Mouse (Mus musculus): ENCODE measurements around the gene Apol6. TPM values are rescaled to one million over a fixed set of nuclear protein-coding genes. Genes with fewer than 3 reads are reported as not detected.
"Not testable (repeated sequence)": the region's sequence is repeated elsewhere in the genome, so short reads cannot be mapped to it uniquely, and the experiment has no call there.

The Apol6 gene
- polyA plus RNA-seq, 2 experiments, result 0.25 to 0.40 TPM

DNA sequence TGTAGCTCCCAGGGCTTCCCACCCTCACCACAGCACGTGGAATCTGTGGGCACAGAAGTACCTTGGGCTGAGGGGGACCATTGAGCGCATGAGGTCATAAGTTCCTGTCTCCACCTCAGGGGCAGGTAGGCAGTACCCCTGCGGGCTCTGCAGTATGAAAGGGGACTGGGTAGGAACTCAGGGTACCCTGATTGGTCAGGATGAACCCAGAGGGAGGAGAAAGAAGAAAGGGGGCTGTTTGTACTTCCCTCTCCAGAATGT, 12.2 kb downstream of the Apol6 start:
- no peaks in the 10 kb centered on the region for H3K9me3 ChIP-seq (ENCODE audit: control insufficient read depth, low read length)
- no peak for TF ChIP-seq EP300 (IDR thresholded peaks at IDR 0.05; ENCODE audit: low read depth)
- no peak for TF ChIP-seq CTCF (IDR thresholded peaks at IDR 0.05; ENCODE audit: low read depth)
- DNase-seq (ENCODE audit: low read depth in 3 of 3, low spot score in 3 of 3) (no peak), ATAC-seq (ENCODE audit: insufficient read depth) (no peak)
- WGBS (ENCODE audit: insufficient replicate concordance), result 39% methylated on average over 3 of the region's 3 CpGs
- H3K9ac ChIP-seq (replicated peaks), result no peak overlapping the region
- H3K4me1 ChIP-seq (replicated peaks; ENCODE audit: control insufficient read depth in 2 of 2, insufficient read depth in 2 of 2, low read length in 1 of 2), result peaks cover 3 to 32% of the 10 kb centered on the region in 2 experiments; a peak in 2 of 4 replicates
- no peak overlapping the region for H3K4me3 ChIP-seq (ENCODE audit: insufficient read depth in 1 of 2, low read depth in 2 of 2, low read length in 2 of 2)
- no peak overlapping the region for H3K27ac ChIP-seq
- H3K36me3 ChIP-seq (replicated peaks; ENCODE audit: control insufficient read depth, insufficient read depth, low read depth), result no peaks in the 10 kb centered on the region
- no peak overlapping the region for H3K4me2 ChIP-seq (ENCODE audit: low read depth)
- no peaks in the 10 kb centered on the region for H3K27me3 ChIP-seq (ENCODE audit: control insufficient read depth, insufficient read depth, low read length)

DNA sequence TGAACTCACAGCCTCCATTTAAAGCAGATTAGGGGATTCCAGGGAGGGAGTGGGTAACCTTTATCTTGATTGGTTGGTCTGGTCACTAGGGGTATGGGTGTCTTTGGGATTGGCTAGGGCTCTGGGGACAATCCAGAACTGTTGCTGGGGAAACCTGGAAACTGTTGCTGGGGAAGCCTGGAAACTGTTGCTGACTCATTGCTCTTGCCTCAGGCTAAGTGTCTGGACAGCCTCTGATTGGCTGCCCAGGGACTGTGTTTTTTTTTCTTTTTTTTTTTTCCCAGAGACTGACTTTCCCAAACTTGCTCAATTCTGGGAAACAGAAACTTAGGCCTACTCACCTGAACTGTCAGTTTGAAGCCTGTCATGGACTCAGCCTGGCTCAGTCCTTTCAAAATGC, 14.0 kb downstream of the Apol6 start:
- Histone ChIP-seq H3K4me2 (ENCODE audit: low read depth) (no peak overlapping the region), H3K4me1 (replicated peaks; ENCODE audit: control insufficient read depth in 2 of 2, insufficient read depth in 2 of 2, low read length in 1 of 2) (peaks cover 0 to 22% of the 10 kb centered on the region in 2 experiments; a peak in 2 of 4 replicates), H3K9me3 (ENCODE audit: control insufficient read depth, low read length) (no peaks in the 10 kb centered on the region), H3K27ac (no peak overlapping the region), H3K4me3 (ENCODE audit: insufficient read depth in 1 of 2, low read depth in 2 of 2, low read length in 2 of 2) (no peak overlapping the region), H3K9ac (replicated peaks) (no peak overlapping the region), H3K27me3 (ENCODE audit: control insufficient read depth, insufficient read depth, low read length) (no peaks in the 10 kb centered on the region), H3K36me3 (replicated peaks; ENCODE audit: control insufficient read depth, insufficient read depth, low read depth) (no peaks in the 10 kb centered on the region)
- no peak for TF ChIP-seq CTCF (IDR thresholded peaks at IDR 0.05; ENCODE audit: low read depth)
- no peak for TF ChIP-seq EP300 (IDR thresholded peaks at IDR 0.05; ENCODE audit: low read depth)
- ATAC-seq (ENCODE audit: insufficient read depth) (no peak), DNase-seq (ENCODE audit: low read depth in 3 of 3, low spot score in 3 of 3) (peak in 2 of 3 experiments; percentile 13 to 26)

DNA sequence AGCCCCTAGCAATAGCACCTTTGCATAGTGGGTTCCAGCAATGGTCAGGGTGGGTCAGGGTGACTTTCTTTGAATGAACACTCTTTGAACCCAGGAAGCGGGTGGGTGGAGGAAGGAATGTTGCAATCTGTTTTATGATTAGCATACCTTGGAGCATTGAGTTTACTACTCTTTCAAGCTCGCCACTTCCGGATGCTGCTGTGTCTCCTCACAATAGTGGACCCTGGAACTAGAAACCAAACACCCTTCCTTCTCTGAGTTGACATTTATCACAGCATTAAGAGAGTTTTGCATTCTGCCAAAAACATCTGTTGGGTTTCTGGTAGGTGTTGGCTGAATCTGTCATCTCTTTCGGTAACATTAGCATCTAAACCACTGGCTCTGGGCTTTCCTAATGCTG, 14.9 kb downstream of the Apol6 start:
- not testable (repeated sequence) for H3K4me3 ChIP-seq (ENCODE audit: insufficient read depth in 1 of 2, low read depth in 2 of 2, low read length in 2 of 2); H3K9ac ChIP-seq (replicated peaks); H3K4me2 ChIP-seq (ENCODE audit: low read depth); H3K27me3 ChIP-seq (ENCODE audit: control insufficient read depth, insufficient read depth, low read length); H3K36me3 ChIP-seq (replicated peaks; ENCODE audit: control insufficient read depth, insufficient read depth, low read depth); DNase-seq (ENCODE audit: low read depth in 3 of 3, low spot score in 3 of 3); H3K27ac ChIP-seq; H3K9me3 ChIP-seq (ENCODE audit: control insufficient read depth, low read length); ATAC-seq (ENCODE audit: insufficient read depth)
- 64% methylated on average over 4 of the region's 4 CpGs for WGBS (ENCODE audit: insufficient replicate concordance)
- peaks cover 0 to 16% of the 10 kb centered on the region in 2 experiments; a peak in 2 of 4 replicates for H3K4me1 ChIP-seq (replicated peaks; ENCODE audit: control insufficient read depth in 2 of 2, insufficient read depth in 2 of 2, low read length in 1 of 2)

DNA sequence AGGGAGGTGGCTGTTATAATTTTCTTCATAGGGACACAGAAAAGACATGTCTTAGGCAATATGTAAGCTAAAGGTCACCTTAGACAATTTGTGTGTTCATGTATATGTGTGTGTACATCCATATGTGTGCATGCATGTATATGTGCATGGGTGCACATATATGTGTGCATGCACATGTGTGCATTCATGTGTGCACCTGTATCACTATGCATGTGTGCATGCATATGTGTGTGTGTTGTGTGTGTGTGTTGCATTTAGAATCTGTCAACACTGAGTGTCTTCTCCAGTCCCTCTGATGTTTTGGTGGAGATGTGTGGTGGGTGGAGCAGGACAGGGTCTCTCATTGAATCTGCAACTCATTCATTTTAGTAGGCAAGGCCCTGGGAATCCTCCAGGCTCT, 18.2 kb downstream of the Apol6 start:
- Histone ChIP-seq H3K4me3 (ENCODE audit: insufficient read depth in 1 of 2, low read depth in 2 of 2, low read length in 2 of 2) (no peak overlapping the region), H3K4me1 (replicated peaks; ENCODE audit: control insufficient read depth in 2 of 2, insufficient read depth in 2 of 2, low read length in 1 of 2) (peaks cover 0 to 4% of the 10 kb centered on the region in 2 experiments; a peak in 1 of 4 replicates), H3K4me2 (ENCODE audit: low read depth) (no peak overlapping the region), H3K27ac (no peak overlapping the region), H3K9ac (replicated peaks) (no peak overlapping the region), H3K9me3 (ENCODE audit: control insufficient read depth, low read length) (no peaks in the 10 kb centered on the region), H3K27me3 (ENCODE audit: control insufficient read depth, insufficient read depth, low read length) (no peaks in the 10 kb centered on the region), H3K36me3 (replicated peaks; ENCODE audit: control insufficient read depth, insufficient read depth, low read depth) (no peaks in the 10 kb centered on the region)
- no peak for ATAC-seq (ENCODE audit: insufficient read depth)
- TF ChIP-seq EP300 (IDR thresholded peaks at IDR 0.05; ENCODE audit: low read depth) (no peak), CTCF (IDR thresholded peaks at IDR 0.05; ENCODE audit: low read depth) (no peak)
- no peak for DNase-seq (ENCODE audit: low read depth in 3 of 3, low spot score in 3 of 3)

DNA sequence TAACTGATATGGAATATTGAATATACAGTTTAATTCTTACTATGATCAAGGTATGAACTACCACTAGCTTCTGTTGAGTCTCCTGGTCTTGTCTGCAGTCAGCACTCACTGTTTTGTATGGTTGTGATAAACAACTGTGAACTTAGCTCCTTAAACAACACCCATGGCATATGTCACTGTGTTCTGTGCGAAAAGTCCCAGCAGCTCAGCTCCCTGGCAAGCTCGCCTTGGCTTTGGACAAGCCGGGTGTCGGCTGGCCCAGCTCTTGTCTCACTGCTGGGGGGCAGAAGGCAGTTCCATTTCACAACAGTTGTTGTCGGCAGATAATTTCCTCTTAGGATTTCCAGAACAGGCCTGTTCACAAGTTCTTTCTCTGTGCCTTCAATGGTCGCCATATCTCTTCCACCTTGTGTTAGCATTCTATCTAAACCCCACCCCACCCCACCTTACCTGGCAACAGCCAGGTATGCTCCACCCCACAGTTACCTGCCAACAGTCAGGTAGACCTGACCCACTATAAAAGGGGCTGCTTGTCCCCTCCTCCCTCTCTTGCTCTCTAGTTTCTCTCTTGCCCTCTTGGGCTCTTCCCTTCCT, 20.8 kb downstream of the Apol6 start:
- Histone ChIP-seq H3K9ac (replicated peaks) (no peak overlapping the region), H3K9me3 (ENCODE audit: control insufficient read depth, low read length) (no peaks in the 10 kb centered on the region), H3K36me3 (replicated peaks; ENCODE audit: control insufficient read depth, insufficient read depth, low read depth) (no peaks in the 10 kb centered on the region), H3K27ac (no peak overlapping the region), H3K27me3 (ENCODE audit: control insufficient read depth, insufficient read depth, low read length) (no peaks in the 10 kb centered on the region), H3K4me1 (replicated peaks; ENCODE audit: control insufficient read depth in 2 of 2, insufficient read depth in 2 of 2, low read length in 1 of 2) (no peaks in the 10 kb centered on the region), H3K4me3 (ENCODE audit: insufficient read depth in 1 of 2, low read depth in 2 of 2, low read length in 2 of 2) (no peak overlapping the region), H3K4me2 (ENCODE audit: low read depth) (no peak overlapping the region)
- WGBS (ENCODE audit: insufficient replicate concordance), result 61% methylated on average over 6 of the region's 6 CpGs
- no peak for ATAC-seq (ENCODE audit: insufficient read depth)
- no peak for DNase-seq (ENCODE audit: low read depth in 3 of 3, low spot score in 3 of 3)
- TF ChIP-seq CTCF (IDR thresholded peaks at IDR 0.05; ENCODE audit: low read depth) (no peak), EP300 (IDR thresholded peaks at IDR 0.05; ENCODE audit: low read depth) (no peak)
